ENCODE assay signal across 11 mouse cellular contexts in the genomic region with DNA sequence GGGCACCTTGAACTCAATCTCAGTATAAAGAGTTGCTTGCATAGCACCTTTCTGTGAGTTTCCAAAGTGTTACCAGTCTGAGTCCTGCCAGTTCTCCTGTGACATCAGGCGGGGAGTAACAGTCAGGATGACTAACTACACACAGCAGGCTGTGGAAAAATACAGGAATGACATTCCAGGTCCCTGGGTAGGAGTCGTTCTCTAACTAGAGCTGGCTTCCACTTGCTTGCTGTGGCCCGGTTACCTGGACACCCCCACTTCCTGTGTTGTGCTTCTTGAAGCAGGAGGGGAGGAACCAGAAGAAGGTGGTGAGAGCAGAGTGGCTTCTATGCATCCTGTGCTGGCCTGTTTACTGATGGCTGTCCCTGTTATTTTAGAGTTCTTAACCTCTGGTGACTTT.
DNase-seq lines count a peak whose midpoint lies in the region; ATAC-seq lines count a peak whose summit lies in the region.
"Had no signal": no experiment of that assay in that cellular context is flagged by ENCODE, and none has a peak within 500 bp of the region (broad histone marks: within the 10 kb centered on the region; RNA-seq: fewer than 3 reads in every experiment).

No protein-coding gene starts in this region.

- H3K27me3 ChIP-seq in heart, embryonic 11.5 days (ENCODE audit: control insufficient read depth, insufficient read depth, low read length): no peaks in the 10 kb centered on the region
- no peaks in the 10 kb centered on the region for H3K27me3 ChIP-seq in midbrain, embryonic 15.5 days (replicated peaks)
- H3K27me3 ChIP-seq in forebrain, embryonic 15.5 days: no peaks in the 10 kb centered on the region

- DNase-seq in heart, adult 8-10 months (ENCODE audit: low spot score): no peak
- peak; percentile 32 for DNase-seq in R1 (ENCODE audit: low read depth, low spot score)
- DNase-seq in induced T-regulatory cell, adult 2 months (ENCODE audit: low read depth): peak; percentile 88
- DNase-seq in spleen, postnatal 36 days (ENCODE audit: low spot score in 2 of 2): peak; percentile 59 to 63
- no peak for DNase-seq in layer of hippocampus, postnatal 25 days (ENCODE audit: extremely low spot score in 1 of 2, low spot score in 1 of 2)
- DNase-seq: right cerebral cortex, postnatal 25 days had no signal

- H3K4me2 ChIP-seq in heart, embryonic 11.5 days: no peak overlapping the region
- no peak overlapping the region for H3K4me2 ChIP-seq in midbrain, embryonic 15.5 days
- no peak overlapping the region for H3K4me2 ChIP-seq in forebrain, embryonic 15.5 days (replicated peaks)

- 53% methylated on average over 3 of the region's 3 CpGs for WGBS in heart, embryonic 11.5 days (ENCODE audit: insufficient replicate concordance)
- 74% methylated on average over 3 of the region's 3 CpGs for WGBS in midbrain, embryonic 15.5 days
- WGBS in forebrain, embryonic 15.5 days: 85% methylated on average over 3 of the region's 3 CpGs

- no peaks in the 10 kb centered on the region for H3K9me3 ChIP-seq in heart, embryonic 11.5 days (replicated peaks; ENCODE audit: control insufficient read depth, low read length)
- H3K9me3 ChIP-seq in midbrain, embryonic 15.5 days: no peaks in the 10 kb centered on the region
- no peaks in the 10 kb centered on the region for H3K9me3 ChIP-seq in forebrain, embryonic 15.5 days

- no peak overlapping the region for H3K4me3 ChIP-seq in heart, embryonic 11.5 days (ENCODE audit: low read depth, low read length)
- H3K4me3 ChIP-seq in midbrain, embryonic 15.5 days: no peak overlapping the region
- H3K4me3 ChIP-seq in forebrain, embryonic 15.5 days: no peak overlapping the region

- no peak for ATAC-seq in heart, embryonic 11.5 days (replicated peaks; ENCODE audit: insufficient number of reproducible peaks, low FRiP score, low TSS enrichment)
- ATAC-seq in midbrain, embryonic 15.5 days (replicated peaks): no peak
- ATAC-seq in forebrain, embryonic 15.5 days (replicated peaks): no peak
- ATAC-seq: hindbrain, embryonic 16.5 days had no signal

- 0 out of 2 replicates have a peak overlapping the region, but pooled peaks have one; percentile 10 for H3K9ac ChIP-seq in heart, embryonic 11.5 days (ENCODE audit: low read depth, low read length)
- no peak overlapping the region for H3K9ac ChIP-seq in midbrain, embryonic 15.5 days
- no peak overlapping the region for H3K9ac ChIP-seq in forebrain, embryonic 15.5 days (replicated peaks)

- 0 out of 2 replicates have a peak overlapping the region, but pooled peaks have one; percentile 15 for H3K27ac ChIP-seq in heart, embryonic 11.5 days (ENCODE audit: low read depth, low read length)
- H3K27ac ChIP-seq in midbrain, embryonic 15.5 days: no peak overlapping the region
- H3K27ac ChIP-seq in forebrain, embryonic 15.5 days (replicated peaks): no peak overlapping the region
- H3K27ac ChIP-seq: macrophage had no signal

- H3K36me3 ChIP-seq in heart, embryonic 11.5 days (ENCODE audit: control insufficient read depth, insufficient read depth, low read length): no peaks in the 10 kb centered on the region
- no peaks in the 10 kb centered on the region for H3K36me3 ChIP-seq in midbrain, embryonic 15.5 days (replicated peaks)
- no peaks in the 10 kb centered on the region for H3K36me3 ChIP-seq in forebrain, embryonic 15.5 days

- H3K4me1 ChIP-seq in heart, embryonic 11.5 days (ENCODE audit: control insufficient read depth, insufficient read depth, low read length): no peaks in the 10 kb centered on the region; the same call in 1 of the 2 replicates
- H3K4me1 ChIP-seq in midbrain, embryonic 15.5 days: no peaks in the 10 kb centered on the region
- no peaks in the 10 kb centered on the region for H3K4me1 ChIP-seq in forebrain, embryonic 15.5 days

Comparison
In these comparisons a context has a peak if more than half of its experiments do, and no peak if none do; other contexts are left out.
1. DNase-seq: peak in R1 (single experiment), induced T-regulatory cell, adult 2 months (single experiment) and spleen, postnatal 36 days (2 of 2); none in heart, adult 8-10 months (single experiment) and layer of hippocampus, postnatal 25 days (0 of 2).